Mouse (Mus musculus): Measurements from ENCODE around the gene Olfr288. TPM values are rescaled to one million over a fixed set of nuclear protein-coding genes. Genes with fewer than 3 reads are reported as not detected.
A peak's percentile ranks its signal among the peaks of the same experiment; 100 is the strongest.

Olfr288 gene
- total and polyA plus RNA-seq, 3 experiments = not detected

DNA sequence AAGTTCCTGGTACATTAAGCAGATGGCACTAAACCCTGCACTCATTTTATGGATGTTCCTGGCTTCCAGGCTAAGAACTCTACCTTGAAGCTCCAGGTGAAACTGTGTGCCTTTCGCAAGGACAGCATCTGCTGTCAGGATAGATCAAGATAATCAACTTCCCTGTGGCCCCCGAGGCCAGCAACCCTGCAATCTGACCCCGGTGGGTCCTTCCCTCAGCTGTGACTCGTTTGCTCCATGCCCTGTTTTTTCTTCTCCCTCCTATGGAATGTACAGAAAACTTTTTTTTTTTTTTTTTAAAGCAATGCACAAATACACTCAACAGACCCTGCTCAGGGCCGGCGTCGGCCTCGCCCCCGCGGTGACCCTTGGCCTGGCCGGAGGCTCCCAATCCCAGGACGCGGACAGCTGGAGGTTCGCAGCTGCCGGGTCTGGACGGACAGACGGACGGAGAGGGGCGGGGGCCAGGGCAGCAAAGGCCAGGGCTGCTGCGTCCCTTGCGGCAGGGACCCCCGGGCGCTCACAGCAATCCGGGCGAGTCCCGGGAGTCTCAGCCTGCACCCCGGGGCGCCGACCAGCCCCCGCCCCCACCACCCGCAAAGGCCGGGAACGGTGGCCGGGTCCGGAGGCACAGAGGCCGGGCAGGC, 50.4 kb downstream of the Olfr288 start:
- no peak for TF ChIP-seq EP300 (IDR thresholded peaks at IDR 0.05; ENCODE audit: insufficient read depth, low read depth, low read length)
- no peak for TF ChIP-seq POLR2A (IDR thresholded peaks at IDR 0.05; ENCODE audit: insufficient read depth, low read depth, low read length)
- no peak for TF ChIP-seq CTCF (IDR thresholded peaks at IDR 0.05)
- peaks cover 2% of the 10 kb centered on the region; the same call in 1 of the 2 replicates for H3K79me2 ChIP-seq (replicated peaks; ENCODE audit: control insufficient read depth, insufficient read depth, low read length)
- no peaks in the 10 kb centered on the region for H3K27me3 ChIP-seq (ENCODE audit: control insufficient read depth, insufficient read depth, low read length)
- intact Hi-C loops (cut with DNase I) = loop anchor here (2.0 kb wide), 1 partner anchor 52 kb away; the partner anchor contains the start of genes Pfkm and Senp1
- no peak for DNase-seq
- peak overlapping the region; percentile 97 for H3K9ac ChIP-seq (ENCODE audit: low read depth, low read length)
- H3K36me3 ChIP-seq (ENCODE audit: control insufficient read depth, insufficient read depth, low read length) = peaks cover 10% of the 10 kb centered on the region
- peaks cover 3% of the 10 kb centered on the region for H3K4me1 ChIP-seq (ENCODE audit: control insufficient read depth, insufficient read depth, low read length)
- peak overlapping the region; percentile 72 for H3K27ac ChIP-seq
- H3K4me3 ChIP-seq = peak overlapping the region; percentile 60
- WGBS = 1% methylated on average over 36 of the region's 36 CpGs

DNA sequence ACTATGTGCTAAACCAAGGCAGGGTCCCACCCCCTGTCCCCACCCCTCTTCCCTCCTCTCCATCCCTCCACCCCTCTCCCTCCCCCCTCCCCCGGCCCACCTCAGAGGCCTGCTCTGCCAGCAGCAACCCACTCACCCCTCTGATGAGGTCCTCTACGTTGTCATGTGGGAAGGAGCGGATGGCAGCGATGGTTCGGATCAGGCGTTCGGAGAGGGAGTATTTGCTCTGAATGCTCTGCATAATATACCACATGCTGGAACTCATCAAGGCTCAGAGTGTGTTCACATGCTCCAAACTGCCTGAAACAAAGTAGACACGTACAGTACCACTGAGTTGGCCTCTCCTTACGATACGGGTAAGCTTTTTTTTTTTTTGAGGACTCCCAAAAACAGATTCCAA, 52.8 kb downstream of the Olfr288 start:
- Histone ChIP-seq H3K27me3 (ENCODE audit: control insufficient read depth, insufficient read depth, low read length) (no peaks in the 10 kb centered on the region), H3K79me2 (replicated peaks; ENCODE audit: control insufficient read depth, insufficient read depth, low read length) (peaks cover 2% of the 10 kb centered on the region; the same call in 1 of the 2 replicates), H3K27ac (no peak overlapping the region), H3K4me3 (no peak overlapping the region), H3K9ac (ENCODE audit: low read depth, low read length) (no peak overlapping the region), H3K4me1 (ENCODE audit: control insufficient read depth, insufficient read depth, low read length) (peaks cover 1% of the 10 kb centered on the region; the same call in 1 of the 2 replicates), H3K36me3 (ENCODE audit: control insufficient read depth, insufficient read depth, low read length) (peaks cover 20% of the 10 kb centered on the region)
- no peak for DNase-seq
- intact Hi-C loops (cut with DNase I) = no loop called here
- WGBS = 74% methylated on average over 10 of the region's 10 CpGs
- TF ChIP-seq POLR2A (IDR thresholded peaks at IDR 0.05; ENCODE audit: insufficient read depth, low read depth, low read length) (no peak), CTCF (IDR thresholded peaks at IDR 0.05) (no peak), EP300 (IDR thresholded peaks at IDR 0.05; ENCODE audit: insufficient read depth, low read depth, low read length) (no peak)

DNA sequence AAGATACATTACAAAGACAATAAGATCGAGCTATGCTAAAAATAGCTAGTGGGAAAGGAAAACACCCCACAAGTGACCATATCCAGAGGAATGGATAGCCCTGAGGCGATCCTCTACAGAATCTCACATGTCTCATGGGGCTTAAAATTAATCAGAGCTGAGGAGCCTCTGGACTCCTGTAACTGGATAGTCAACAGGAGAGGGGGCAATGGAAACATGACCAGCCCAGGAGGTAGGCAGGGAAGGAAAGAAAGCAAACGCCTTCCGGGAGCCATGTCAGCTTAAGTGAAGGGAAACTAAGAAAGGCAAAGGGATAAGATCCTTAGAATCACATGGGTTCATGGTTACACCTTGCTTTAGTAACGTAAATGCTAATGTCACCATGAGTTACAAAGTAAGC, 54.5 kb downstream of the Olfr288 start:
- H3K4me1 ChIP-seq (ENCODE audit: control insufficient read depth, insufficient read depth, low read length) = peaks cover under 1% of the 10 kb centered on the region; the same call in 1 of the 2 replicates
- intact Hi-C loops (cut with DNase I) = no loop called here
- peaks cover 20% of the 10 kb centered on the region for H3K36me3 ChIP-seq (ENCODE audit: control insufficient read depth, insufficient read depth, low read length)
- H3K9ac ChIP-seq (ENCODE audit: low read depth, low read length) = no peak overlapping the region
- H3K27ac ChIP-seq = no peak overlapping the region
- no peak overlapping the region for H3K4me3 ChIP-seq
- DNase-seq = no peak
- peaks cover 2% of the 10 kb centered on the region; the same call in 1 of the 2 replicates for H3K79me2 ChIP-seq (replicated peaks; ENCODE audit: control insufficient read depth, insufficient read depth, low read length)
- no peak for TF ChIP-seq EP300 (IDR thresholded peaks at IDR 0.05; ENCODE audit: insufficient read depth, low read depth, low read length)
- TF ChIP-seq POLR2A (IDR thresholded peaks at IDR 0.05; ENCODE audit: insufficient read depth, low read depth, low read length) = no peak
- no peak for TF ChIP-seq CTCF (IDR thresholded peaks at IDR 0.05)
- no peaks in the 10 kb centered on the region for H3K27me3 ChIP-seq (ENCODE audit: control insufficient read depth, insufficient read depth, low read length)
- 76% methylated on average over 5 of the region's 5 CpGs for WGBS

DNA sequence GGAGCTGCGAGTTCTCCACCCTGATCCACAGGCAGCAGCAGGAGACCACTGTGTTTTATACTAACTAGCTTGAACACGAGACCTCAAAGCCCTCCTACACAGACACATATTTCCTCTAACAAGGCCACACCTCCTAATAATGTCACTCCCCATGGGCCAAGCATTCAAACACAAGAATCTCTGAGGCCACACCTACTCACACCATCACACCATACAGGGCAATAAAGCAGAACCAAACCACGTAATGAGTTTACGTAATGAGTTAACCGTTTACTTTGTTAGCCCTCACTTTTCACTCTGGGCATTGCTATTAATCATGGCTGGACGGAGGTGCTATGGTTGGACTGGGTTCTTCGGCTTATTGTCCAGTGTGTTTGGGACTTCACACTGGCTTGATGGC, 55.6 kb downstream of the Olfr288 start:
- Histone ChIP-seq H3K9ac (ENCODE audit: low read depth, low read length) (no peak overlapping the region), H3K36me3 (ENCODE audit: control insufficient read depth, insufficient read depth, low read length) (peaks cover 20% of the 10 kb centered on the region), H3K27ac (no peak overlapping the region), H3K4me1 (ENCODE audit: control insufficient read depth, insufficient read depth, low read length) (no peaks in the 10 kb centered on the region), H3K27me3 (ENCODE audit: control insufficient read depth, insufficient read depth, low read length) (no peaks in the 10 kb centered on the region), H3K79me2 (replicated peaks; ENCODE audit: control insufficient read depth, insufficient read depth, low read length) (0 out of 2 replicates have a peak, but pooled peaks cover 2% of the 10 kb centered on the region), H3K4me3 (no peak overlapping the region)
- 77% methylated on average over 7 of the region's 7 CpGs for WGBS
- TF ChIP-seq EP300 (IDR thresholded peaks at IDR 0.05; ENCODE audit: insufficient read depth, low read depth, low read length) (no peak), POLR2A (IDR thresholded peaks at IDR 0.05; ENCODE audit: insufficient read depth, low read depth, low read length) (no peak), CTCF (IDR thresholded peaks at IDR 0.05) (no peak)
- intact Hi-C loops (cut with DNase I) = no loop called here
- no peak for DNase-seq

DNA sequence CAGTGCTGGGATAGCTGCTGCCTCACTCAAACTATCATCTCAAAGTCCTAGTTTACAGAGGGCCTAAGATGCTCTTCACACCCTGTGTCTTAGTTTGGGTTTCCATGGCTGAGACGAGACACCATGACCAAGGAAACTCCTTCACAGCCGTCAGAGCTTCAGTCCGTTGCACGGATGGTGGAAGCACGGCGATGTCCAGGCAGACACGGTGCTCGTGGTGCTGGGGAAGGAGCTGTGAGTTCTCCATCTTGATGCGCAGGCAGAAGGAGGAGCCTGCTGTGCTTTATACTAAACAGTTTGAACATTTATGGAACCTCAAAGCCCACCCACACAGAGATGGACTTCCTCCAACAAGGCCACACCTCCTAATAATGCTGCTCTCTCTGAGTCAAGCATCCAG, 58.5 kb downstream of the Olfr288 start:
- TF ChIP-seq EP300 (IDR thresholded peaks at IDR 0.05; ENCODE audit: insufficient read depth, low read depth, low read length) (no peak), CTCF (IDR thresholded peaks at IDR 0.05) (no peak), POLR2A (IDR thresholded peaks at IDR 0.05; ENCODE audit: insufficient read depth, low read depth, low read length) (no peak)
- DNase-seq = no peak

More for the DNA sequence above, 58.5 kb downstream of the Olfr288 start:
- H3K36me3 ChIP-seq (ENCODE audit: control insufficient read depth, insufficient read depth, low read length) = peaks cover 23% of the 10 kb centered on the region
- H3K79me2 ChIP-seq (replicated peaks; ENCODE audit: control insufficient read depth, insufficient read depth, low read length) = no peaks in the 10 kb centered on the region
- no peak overlapping the region for H3K4me3 ChIP-seq
- H3K4me1 ChIP-seq (ENCODE audit: control insufficient read depth, insufficient read depth, low read length) = peaks cover 4% of the 10 kb centered on the region; the same call in 1 of the 2 replicates
- 87% methylated on average over 9 of the region's 9 CpGs for WGBS
- no peaks in the 10 kb centered on the region for H3K27me3 ChIP-seq (ENCODE audit: control insufficient read depth, insufficient read depth, low read length)
- intact Hi-C loops (cut with DNase I) = no loop called here
- no peak overlapping the region for H3K27ac ChIP-seq
- H3K9ac ChIP-seq (ENCODE audit: low read depth, low read length) = no peak overlapping the region

Other genes with a start within 250 kb of the Olfr288 start
- 10 to 100 TPM; 10.2 to 11.1 TPM for gene Tmem106c, start 231.3 kb downstream of the Olfr288 start, total RNA-seq (2021)
- gene Tmem106c, start 231.3 kb downstream of the Olfr288 start, polyA plus RNA-seq (2012; rRNA removed) = 21.9 and 37.0 TPM in 2 replicates
- under 1 TPM; 0.27 to 0.37 TPM for gene Col2a1, start 190.8 kb downstream of the Olfr288 start, total RNA-seq (2021)
- 0.12 and 0.61 TPM in 2 replicates for gene Col2a1, start 190.8 kb downstream of the Olfr288 start, polyA plus RNA-seq (2012; rRNA removed)
- gene Pfkm, start 103.0 kb downstream of the Olfr288 start, total RNA-seq (2021) = 100 to 1,000 TPM; 800 to 921 TPM
- 521 and 828 TPM in 2 replicates for gene Pfkm, start 103.0 kb downstream of the Olfr288 start, polyA plus RNA-seq (2012; rRNA removed)
- gene Senp1, start 101.8 kb downstream of the Olfr288 start, total RNA-seq (2021) = 1 to 10 TPM; 9.8 to 10.0 TPM
- gene Senp1, start 101.8 kb downstream of the Olfr288 start, polyA plus RNA-seq (2012; rRNA removed) = 5.3 and 10.1 TPM in 2 replicates
- 100 to 1,000 TPM; 105 to 118 TPM for gene Asb8, start 29.9 kb downstream of the Olfr288 start, total RNA-seq (2021)
- gene Asb8, start 29.9 kb downstream of the Olfr288 start, polyA plus RNA-seq (2012; rRNA removed) = 104 and 172 TPM in 2 replicates
- under 1 TPM; 0.52 to 0.63 TPM for gene Ccdc184, start 28.4 kb downstream of the Olfr288 start, total RNA-seq (2021)
- 0.61 and 0.94 TPM in 2 replicates for gene Ccdc184, start 28.4 kb downstream of the Olfr288 start, polyA plus RNA-seq (2012; rRNA removed)
- gene Gm44579, start 25.4 kb upstream of the Olfr288 start, total RNA-seq (2021) = not detected
- not detected in 2 replicates for gene Gm44579, start 25.4 kb upstream of the Olfr288 start, polyA plus RNA-seq (2012; rRNA removed)
- not detected for gene Olfr287, start 25.5 kb upstream of the Olfr288 start, total RNA-seq (2021)
- not detected in 2 replicates for gene Olfr287, start 25.5 kb upstream of the Olfr288 start, polyA plus RNA-seq (2012; rRNA removed)
- gene Olfr286, start 38.9 kb upstream of the Olfr288 start, total RNA-seq (2021) = not detected
- not detected in 2 replicates for gene Olfr286, start 38.9 kb upstream of the Olfr288 start, polyA plus RNA-seq (2012; rRNA removed)
- gene H1fnt, start 61.8 kb upstream of the Olfr288 start, total RNA-seq (2021) = not detected
- 0.18 TPM in 2 replicates for gene H1fnt, start 61.8 kb upstream of the Olfr288 start, polyA plus RNA-seq (2012; rRNA removed)
- gene Zfp641, start 100.6 kb upstream of the Olfr288 start, total RNA-seq (2021) = 1 to 10 TPM; 5.2 to 6.4 TPM
- gene Zfp641, start 100.6 kb upstream of the Olfr288 start, polyA plus RNA-seq (2012; rRNA removed) = 2.6 and 4.5 TPM in 2 replicates
- gene Olfr285, start 121.8 kb upstream of the Olfr288 start, total RNA-seq (2021) = not detected
- not detected in 2 replicates for gene Olfr285, start 121.8 kb upstream of the Olfr288 start, polyA plus RNA-seq (2012; rRNA removed)
- not detected for gene Olfr284, start 145.4 kb upstream of the Olfr288 start, total RNA-seq (2021)
- not detected in 2 replicates for gene Olfr284, start 145.4 kb upstream of the Olfr288 start, polyA plus RNA-seq (2012; rRNA removed)
- gene Olfr283, start 185.4 kb upstream of the Olfr288 start, total RNA-seq (2021) = not detected
- gene Olfr283, start 185.4 kb upstream of the Olfr288 start, polyA plus RNA-seq (2012; rRNA removed) = not detected in 2 replicates
- not detected for gene Olfr282, start 235.7 kb upstream of the Olfr288 start, total RNA-seq (2021)
- not detected in 2 replicates for gene Olfr282, start 235.7 kb upstream of the Olfr288 start, polyA plus RNA-seq (2012; rRNA removed)